Mouse (Mus musculus): Measurements from ENCODE around the gene 2210016F16Rik.
"Not testable (repeated sequence)": the region's sequence is repeated elsewhere in the genome, so short reads cannot be mapped to it uniquely, and the experiment has no call there.

The 2210016F16Rik gene

DNA sequence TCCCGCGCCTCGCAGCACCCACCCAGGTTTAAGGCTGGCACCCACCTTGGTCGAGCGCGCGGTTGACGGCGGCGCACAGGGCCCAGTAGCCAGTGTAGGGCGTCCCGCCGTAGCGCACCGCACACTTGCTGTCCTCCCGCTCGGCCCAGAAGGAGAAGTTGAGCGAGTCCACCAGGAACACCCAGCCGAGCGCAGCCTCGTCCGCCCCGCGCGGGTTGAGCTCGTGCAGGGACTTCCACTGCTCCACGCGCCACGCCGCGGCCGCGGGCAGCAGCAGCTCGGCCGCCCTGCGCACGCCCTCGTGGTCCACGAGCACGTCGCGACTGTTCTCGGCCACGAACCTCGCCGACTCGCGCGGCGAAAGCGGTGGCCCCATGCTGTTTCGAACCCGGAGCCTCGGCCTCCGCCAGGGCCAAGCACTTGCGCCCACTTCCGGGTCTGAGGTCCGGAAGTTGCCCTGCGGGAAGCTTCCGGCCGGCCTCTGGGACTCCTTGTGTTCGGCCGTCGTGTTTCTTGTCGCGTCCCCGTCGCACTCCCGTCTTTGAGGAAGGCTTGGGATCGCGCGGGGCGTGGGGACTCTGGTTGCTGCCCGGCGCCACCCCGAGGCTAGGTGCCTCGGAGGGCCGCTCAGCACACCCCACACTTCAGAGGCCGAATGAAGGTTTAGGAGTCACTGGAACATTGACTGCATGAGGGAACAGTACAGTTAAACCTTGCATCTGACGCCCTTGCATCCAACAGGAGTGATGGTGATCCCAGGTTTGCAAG lies at the start of gene 2210016F16Rik:
Gene 2210016F16Rik, minus strand, starts transcription at position 447 of the 768 bp plus-strand sequence.
- peak; percentile 30 for DNase-seq

- no peak for DNase-seq
These were observed 38.1 kb upstream of the 2210016F16Rik start for GRCm38 (mm10) chr13:58423061-58423660.

- DNase-seq = no peak
These were observed 37.2 kb upstream of the 2210016F16Rik start for GRCm38 (mm10) chr13:58422242-58422641.

GRCm38 (mm10) chr13:58421026-58421425 lies 36.0 kb upstream of the 2210016F16Rik start:
- no peak for DNase-seq

DNA sequence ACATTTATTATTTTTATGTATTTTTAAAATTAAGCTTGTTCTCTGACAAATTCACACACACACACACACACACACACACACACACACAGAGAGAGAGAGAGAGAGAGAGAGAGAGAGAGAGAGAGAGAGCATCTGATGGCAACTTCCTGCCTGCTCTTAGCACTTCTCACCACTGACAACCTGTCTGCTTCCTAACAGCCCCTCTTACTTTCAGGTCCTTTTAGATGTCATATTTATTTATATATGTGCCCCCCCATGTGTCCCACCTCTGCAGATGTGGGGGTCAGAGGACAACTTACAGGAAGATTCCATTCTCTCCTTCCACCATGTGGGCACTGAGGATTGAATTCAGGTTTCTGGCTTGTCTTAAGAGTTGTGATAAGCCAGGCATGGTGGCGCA lies 34.2 kb upstream of the 2210016F16Rik start:
- no peak for DNase-seq

- DNase-seq = no peak
These were observed 33.6 kb upstream of the 2210016F16Rik start for GRCm38 (mm10) chr13:58418656-58419055.

DNA sequence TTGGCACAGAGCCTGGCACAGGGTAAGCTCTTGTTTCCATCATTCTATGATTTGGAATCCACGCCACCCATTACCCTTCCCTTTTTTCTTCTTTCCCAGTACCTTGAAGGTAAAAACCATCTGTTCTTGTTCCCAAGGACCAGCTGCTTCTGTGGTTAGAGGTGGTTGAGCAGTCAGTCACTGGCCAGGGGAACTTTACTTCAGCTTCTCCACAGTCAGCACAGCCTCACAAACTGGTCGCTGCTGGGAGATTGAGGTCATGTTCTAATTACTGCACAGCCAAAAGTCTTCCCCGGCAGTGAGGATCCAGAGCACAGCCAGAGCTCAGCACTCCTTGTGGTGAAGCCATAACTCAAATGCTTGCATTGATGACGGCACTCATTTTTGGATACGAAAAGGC lies 30.8 kb upstream of the 2210016F16Rik start:
- no peak for DNase-seq

- no peak for DNase-seq
These were observed 30.3 kb upstream of the 2210016F16Rik start for GRCm38 (mm10) chr13:58415374-58415773.

DNA sequence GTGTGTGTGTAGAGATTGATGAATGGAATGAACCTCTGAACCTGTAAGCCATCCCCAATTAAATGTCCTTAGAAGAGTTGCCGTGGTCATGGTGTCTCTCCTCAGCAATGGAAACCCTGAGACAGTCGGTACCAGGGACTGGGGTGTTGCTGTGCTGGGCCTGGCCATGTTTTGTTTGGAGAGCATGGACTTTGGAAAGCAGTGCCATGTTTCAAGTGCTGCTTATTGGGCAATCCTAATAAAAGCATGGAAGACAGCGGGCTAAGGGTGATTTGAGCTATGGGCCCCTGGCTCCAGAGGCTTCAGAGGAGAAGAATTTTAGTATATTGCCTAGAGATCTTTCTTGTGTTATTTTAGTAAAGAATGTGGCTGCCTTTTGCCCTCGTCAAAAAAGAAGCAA lies 26.0 kb upstream of the 2210016F16Rik start:
- DNase-seq = no peak

DNA sequence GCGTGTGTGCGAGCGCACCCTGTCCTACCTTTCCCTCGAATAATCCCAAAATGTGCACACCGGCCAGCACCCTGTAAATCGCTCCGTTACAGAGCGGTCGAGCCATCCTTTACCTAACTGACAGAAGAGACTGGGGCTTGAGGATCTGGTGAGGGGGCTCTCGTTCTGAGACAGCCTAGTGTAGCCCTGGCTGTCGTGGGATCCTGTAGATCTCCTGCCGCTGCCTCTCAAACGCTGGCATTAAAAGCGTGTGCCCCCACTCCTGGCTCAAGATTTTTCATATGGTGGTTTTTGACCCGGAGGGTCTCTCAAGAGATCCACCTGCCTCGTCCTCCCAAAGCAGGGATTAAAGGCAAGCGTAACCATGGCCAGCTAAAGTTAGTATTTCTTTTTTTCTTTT lies 18.2 kb upstream of the 2210016F16Rik start, which contains the start of gene Hnrnpk:
Gene Hnrnpk, minus strand, starts transcription at position 101 of the 400 bp plus-strand sequence.
- not testable (repeated sequence) for DNase-seq

DNA sequence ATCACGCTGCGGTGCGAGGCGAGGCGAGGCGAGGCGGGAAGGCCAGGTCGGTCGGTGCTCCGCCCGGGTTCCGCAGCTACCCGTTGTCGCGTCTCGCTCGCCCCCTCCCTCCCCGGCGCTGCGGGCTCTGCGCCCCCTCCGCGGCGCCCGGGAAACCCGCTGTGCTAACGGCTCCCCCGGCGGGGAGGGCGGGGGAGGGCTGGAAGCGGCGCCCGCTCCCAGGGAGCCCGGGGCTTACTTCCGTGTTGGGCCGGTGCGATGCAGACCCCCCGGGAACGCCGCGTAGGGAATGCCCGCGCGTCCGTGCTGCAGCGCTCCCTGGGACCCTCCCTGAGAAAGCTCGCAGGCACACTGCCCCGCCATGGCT lies 17.7 kb upstream of the 2210016F16Rik start:
- no peak for DNase-seq

- peak; percentile 98 for DNase-seq
These were observed 17.1 kb upstream of the 2210016F16Rik start, which contains the start of gene Rmi1 for GRCm38 (mm10) chr13:58402003-58402743. TSS of gene Rmi1 (plus strand) at chr13:58402248.

- DNase-seq = peak; percentile 62
These were observed 16.3 kb upstream of the 2210016F16Rik start for GRCm38 (mm10) chr13:58401135-58402002.

GRCm38 (mm10) chr13:58400576-58400975 lies 15.6 kb upstream of the 2210016F16Rik start:
- no peak for DNase-seq

- DNase-seq = no peak
These were observed 12.6 kb upstream of the 2210016F16Rik start for GRCm38 (mm10) chr13:58397651-58398050.

- not testable (repeated sequence) for DNase-seq
These were observed 9.4 kb upstream of the 2210016F16Rik start for GRCm38 (mm10) chr13:58394392-58394791.

- DNase-seq = no peak
These were observed 4.4 kb upstream of the 2210016F16Rik start for GRCm38 (mm10) chr13:58389324-58389951.

DNA sequence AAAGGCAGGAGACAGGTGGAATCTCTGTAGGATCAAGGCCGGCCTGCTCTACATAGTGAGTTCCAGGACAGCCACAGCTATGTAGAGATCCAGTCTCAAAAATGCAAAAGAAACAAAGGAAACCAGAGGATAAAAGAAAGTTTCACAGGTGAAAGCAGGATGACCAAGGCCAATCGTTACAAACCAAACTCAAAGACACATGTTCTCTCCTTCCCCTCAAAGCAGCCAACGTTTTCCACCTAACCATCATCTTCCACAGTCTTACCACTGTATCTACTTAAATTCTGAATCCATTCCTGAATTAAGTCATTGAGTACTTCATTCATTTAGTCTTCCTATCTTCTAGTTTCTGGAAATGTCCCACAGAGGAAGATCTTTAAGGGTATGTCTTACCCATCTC lies 3.4 kb upstream of the 2210016F16Rik start:
- DNase-seq = no peak

DNA sequence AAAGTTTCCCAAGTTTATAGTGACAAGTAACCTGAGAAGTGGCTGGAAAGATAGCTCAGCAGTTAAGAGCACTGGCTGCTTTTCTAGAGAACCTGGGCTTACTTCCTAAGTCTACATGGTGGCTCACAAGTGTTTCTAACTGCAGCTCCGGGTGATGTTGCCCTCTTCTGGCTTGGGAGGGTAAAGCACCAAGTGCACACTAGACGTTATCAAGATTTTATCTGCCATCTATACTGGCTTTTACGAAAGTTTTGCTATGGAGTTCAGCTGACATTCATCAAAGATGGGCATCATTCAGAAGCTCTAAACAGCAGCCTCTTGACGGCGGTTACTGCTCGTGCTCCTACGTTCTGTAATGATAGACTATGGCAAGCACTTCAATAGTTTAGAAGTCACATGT lies 2.9 kb upstream of the 2210016F16Rik start:
- peak; percentile 28 for DNase-seq

DNA sequence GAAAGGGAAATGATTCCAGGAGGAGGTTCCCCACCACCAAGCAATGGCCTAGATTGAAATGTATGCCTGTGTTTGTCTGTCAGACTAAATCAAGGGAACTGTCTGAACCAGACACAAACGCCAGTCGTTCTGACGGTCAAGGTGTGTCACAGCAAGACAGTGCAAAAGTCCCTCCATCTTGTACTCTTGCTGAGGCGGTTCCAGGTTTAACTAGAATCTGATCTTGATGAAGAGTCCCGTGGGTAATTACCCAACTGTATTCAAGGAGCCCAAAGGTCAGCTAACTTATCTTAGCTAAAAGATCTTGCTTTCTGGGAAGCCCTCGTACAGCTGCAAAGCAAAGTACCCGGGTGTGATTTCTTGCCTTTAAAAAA lies 509 bp upstream of the 2210016F16Rik start:
- no peak for DNase-seq

GRCm38 (mm10) chr13:58384371-58384770 lies 654 bp downstream of the 2210016F16Rik start:
- DNase-seq = no peak

GRCm38 (mm10) chr13:58373153-58373470 lies 11.9 kb downstream of the 2210016F16Rik start:
- DNase-seq = no peak
